Mouse (Mus musculus): ENCODE measurements around the gene Slc19a1. TPM values are rescaled to one million over a fixed set of nuclear protein-coding genes. Genes with fewer than 3 reads are reported as not detected.

Slc19a1 gene
- polyA plus RNA-seq (2011; ENCODE audit: insufficient read depth, insufficient read length, low replicate concordance, missing spikeins): 8.2 and 9.7 TPM in 2 replicates

- no peaks in the 10 kb centered on the region for H3K4me1 ChIP-seq (ENCODE audit: control insufficient read depth, insufficient read depth, low read length)
- peak within 1 kb of the TSS; percentile 74 for H3K4me3 ChIP-seq (replicated peaks; ENCODE audit: control insufficient read depth, low read depth, low read length)
- no peak within 1 kb of the TSS for H3K27ac ChIP-seq (ENCODE audit: control insufficient read depth, insufficient read depth, low read depth, low read length, poor library complexity)
- TF ChIP-seq POLR2A (IDR thresholded peaks at IDR 0.05; ENCODE audit: borderline replicate concordance, control insufficient read depth, low read depth, low read length): no peak
- no peak for TF ChIP-seq CTCF (IDR thresholded peaks at IDR 0.05; ENCODE audit: control insufficient read depth, insufficient read depth, low read length)
- 87% methylated on average over 13 of the region's 13 CpGs for WGBS
These were observed at the start of gene Slc19a1 for GRCm38 (mm10) chr10:77031768-77032375. TSS of gene Slc19a1 (plus strand) at chr10:77032241.

DNA sequence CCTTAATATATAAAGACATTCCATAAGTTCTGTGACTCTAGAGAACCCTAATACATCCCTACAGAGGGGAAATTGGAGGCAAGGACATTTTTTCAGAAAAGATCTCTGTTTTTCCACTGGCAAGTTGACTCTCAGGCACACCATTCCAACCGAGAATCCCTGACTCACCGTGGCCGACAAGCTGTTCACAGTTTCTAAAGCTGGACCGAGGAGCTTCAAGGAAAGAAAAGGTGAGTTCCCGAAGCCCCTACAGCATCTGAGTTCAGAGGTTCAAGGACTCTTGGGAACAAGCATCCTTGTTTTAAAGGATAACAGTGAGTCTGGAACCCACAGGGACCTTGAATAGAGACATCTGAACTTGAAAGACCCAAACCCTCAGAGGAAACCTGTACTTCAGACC is 43.5 kb upstream of the Slc19a1 start:
- 76% methylated on average over 5 of the region's 5 CpGs for WGBS
- no peaks in the 10 kb centered on the region for H3K4me1 ChIP-seq (ENCODE audit: control insufficient read depth, insufficient read depth, low read length)
- H3K27ac ChIP-seq (ENCODE audit: control insufficient read depth, insufficient read depth, low read depth, low read length, poor library complexity): no peak overlapping the region
- TF ChIP-seq POLR2A (IDR thresholded peaks at IDR 0.05; ENCODE audit: borderline replicate concordance, control insufficient read depth, low read depth, low read length) (no peak), CTCF (IDR thresholded peaks at IDR 0.05; ENCODE audit: control insufficient read depth, insufficient read depth, low read length) (no peak)
- H3K4me3 ChIP-seq (replicated peaks; ENCODE audit: control insufficient read depth, low read depth, low read length): no peak overlapping the region

DNA sequence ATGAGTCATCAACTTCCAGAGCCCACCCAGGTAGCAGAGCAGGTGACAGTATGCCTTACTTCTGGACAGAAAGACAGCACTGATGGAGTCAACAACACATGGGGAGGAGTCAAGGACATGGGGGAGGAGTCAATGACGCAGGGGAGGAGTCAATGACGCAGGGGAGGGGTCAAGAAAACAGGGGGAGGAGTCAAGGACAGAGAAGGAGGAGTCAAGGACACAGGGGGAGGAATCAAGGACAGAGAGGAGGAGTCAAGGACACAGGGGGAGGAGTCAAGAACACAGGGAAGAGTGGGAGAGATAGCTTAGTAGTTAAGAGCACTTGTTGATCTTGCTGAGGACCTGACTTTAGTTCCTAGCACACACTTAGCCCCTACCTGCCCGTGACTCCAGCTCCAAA is 39.6 kb upstream of the Slc19a1 start:
- TF ChIP-seq CTCF (IDR thresholded peaks at IDR 0.05; ENCODE audit: control insufficient read depth, insufficient read depth, low read length): no peak
- TF ChIP-seq POLR2A (IDR thresholded peaks at IDR 0.05; ENCODE audit: borderline replicate concordance, control insufficient read depth, low read depth, low read length): no peak
- Histone ChIP-seq H3K4me3 (replicated peaks; ENCODE audit: control insufficient read depth, low read depth, low read length) (no peak overlapping the region), H3K27ac (ENCODE audit: control insufficient read depth, insufficient read depth, low read depth, low read length, poor library complexity) (no peak overlapping the region), H3K4me1 (ENCODE audit: control insufficient read depth, insufficient read depth, low read length) (no peaks in the 10 kb centered on the region)
- 41% methylated on average over 3 of the region's 3 CpGs for WGBS

GRCm38 (mm10) chr10:76997759-76998513 is 34.1 kb upstream of the Slc19a1 start:
- no peaks in the 10 kb centered on the region for H3K4me1 ChIP-seq (ENCODE audit: control insufficient read depth, insufficient read depth, low read length)
- TF ChIP-seq POLR2A (IDR thresholded peaks at IDR 0.05; ENCODE audit: borderline replicate concordance, control insufficient read depth, low read depth, low read length): no peak
- TF ChIP-seq CTCF (IDR thresholded peaks at IDR 0.05; ENCODE audit: control insufficient read depth, insufficient read depth, low read length): no peak
- H3K27ac ChIP-seq (ENCODE audit: control insufficient read depth, insufficient read depth, low read depth, low read length, poor library complexity): no peak overlapping the region
- H3K4me3 ChIP-seq (replicated peaks; ENCODE audit: control insufficient read depth, low read depth, low read length): no peak overlapping the region
- 79% methylated on average over 17 of the region's 17 CpGs for WGBS

DNA sequence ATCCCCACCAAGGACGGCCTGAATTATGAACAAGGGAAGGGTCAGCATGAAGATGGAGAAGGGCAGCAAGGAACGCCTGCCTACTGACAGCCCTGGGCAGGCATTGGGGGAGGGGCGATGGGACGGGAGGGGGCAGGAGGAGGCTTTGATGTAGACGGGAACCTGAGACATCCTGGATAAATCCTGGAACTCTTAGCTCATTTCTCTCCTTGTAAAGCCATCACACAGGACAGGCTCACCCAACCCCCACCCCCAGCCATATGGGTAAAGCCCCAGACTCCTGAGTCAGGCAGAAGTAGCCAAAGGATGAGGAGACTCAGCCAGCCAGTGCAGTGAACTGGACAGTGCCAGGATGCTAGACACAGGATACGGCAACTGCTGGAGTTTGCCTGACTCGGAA is 27.1 kb upstream of the Slc19a1 start:
- Histone ChIP-seq H3K4me3 (replicated peaks; ENCODE audit: control insufficient read depth, low read depth, low read length) (no peak overlapping the region), H3K4me1 (ENCODE audit: control insufficient read depth, insufficient read depth, low read length) (no peaks in the 10 kb centered on the region), H3K27ac (ENCODE audit: control insufficient read depth, insufficient read depth, low read depth, low read length, poor library complexity) (no peak overlapping the region)
- TF ChIP-seq POLR2A (IDR thresholded peaks at IDR 0.05; ENCODE audit: borderline replicate concordance, control insufficient read depth, low read depth, low read length) (no peak), CTCF (IDR thresholded peaks at IDR 0.05; ENCODE audit: control insufficient read depth, insufficient read depth, low read length) (no peak)
- WGBS: 58% methylated on average over 7 of the region's 7 CpGs

- Histone ChIP-seq H3K4me1 (ENCODE audit: control insufficient read depth, insufficient read depth, low read length) (no peaks in the 10 kb centered on the region), H3K4me3 (replicated peaks; ENCODE audit: control insufficient read depth, low read depth, low read length) (no peak overlapping the region), H3K27ac (ENCODE audit: control insufficient read depth, insufficient read depth, low read depth, low read length, poor library complexity) (no peak overlapping the region)
- 83% methylated on average over 8 of the region's 8 CpGs for WGBS
- TF ChIP-seq CTCF (IDR thresholded peaks at IDR 0.05; ENCODE audit: control insufficient read depth, insufficient read depth, low read length) (no peak), POLR2A (IDR thresholded peaks at IDR 0.05; ENCODE audit: borderline replicate concordance, control insufficient read depth, low read depth, low read length) (no peak)
These were observed 24.5 kb upstream of the Slc19a1 start for GRCm38 (mm10) chr10:77007433-77008108.

- TF ChIP-seq POLR2A (IDR thresholded peaks at IDR 0.05; ENCODE audit: borderline replicate concordance, control insufficient read depth, low read depth, low read length): no peak
- no peak for TF ChIP-seq CTCF (IDR thresholded peaks at IDR 0.05; ENCODE audit: control insufficient read depth, insufficient read depth, low read length)
- no peak overlapping the region for H3K4me3 ChIP-seq (replicated peaks; ENCODE audit: control insufficient read depth, low read depth, low read length)
- WGBS: 77% methylated on average over 9 of the region's 9 CpGs
- H3K4me1 ChIP-seq (ENCODE audit: control insufficient read depth, insufficient read depth, low read length): no peaks in the 10 kb centered on the region
- no peak overlapping the region for H3K27ac ChIP-seq (ENCODE audit: control insufficient read depth, insufficient read depth, low read depth, low read length, poor library complexity)
These were observed 23.9 kb upstream of the Slc19a1 start for GRCm38 (mm10) chr10:77008109-77008561.

GRCm38 (mm10) chr10:77008698-77009097 is 23.3 kb upstream of the Slc19a1 start:
- Histone ChIP-seq H3K4me3 (replicated peaks; ENCODE audit: control insufficient read depth, low read depth, low read length) (no peak overlapping the region), H3K27ac (ENCODE audit: control insufficient read depth, insufficient read depth, low read depth, low read length, poor library complexity) (no peak overlapping the region), H3K4me1 (ENCODE audit: control insufficient read depth, insufficient read depth, low read length) (no peaks in the 10 kb centered on the region)
- WGBS: 87% methylated on average over 3 of the region's 3 CpGs
- TF ChIP-seq POLR2A (IDR thresholded peaks at IDR 0.05; ENCODE audit: borderline replicate concordance, control insufficient read depth, low read depth, low read length) (no peak), CTCF (IDR thresholded peaks at IDR 0.05; ENCODE audit: control insufficient read depth, insufficient read depth, low read length) (no peak)

All from bone marrow, adult 2 months (tissue).